Mouse (Mus musculus): Measurements from ENCODE around the gene Vmp1.

Vmp1 gene

DNA sequence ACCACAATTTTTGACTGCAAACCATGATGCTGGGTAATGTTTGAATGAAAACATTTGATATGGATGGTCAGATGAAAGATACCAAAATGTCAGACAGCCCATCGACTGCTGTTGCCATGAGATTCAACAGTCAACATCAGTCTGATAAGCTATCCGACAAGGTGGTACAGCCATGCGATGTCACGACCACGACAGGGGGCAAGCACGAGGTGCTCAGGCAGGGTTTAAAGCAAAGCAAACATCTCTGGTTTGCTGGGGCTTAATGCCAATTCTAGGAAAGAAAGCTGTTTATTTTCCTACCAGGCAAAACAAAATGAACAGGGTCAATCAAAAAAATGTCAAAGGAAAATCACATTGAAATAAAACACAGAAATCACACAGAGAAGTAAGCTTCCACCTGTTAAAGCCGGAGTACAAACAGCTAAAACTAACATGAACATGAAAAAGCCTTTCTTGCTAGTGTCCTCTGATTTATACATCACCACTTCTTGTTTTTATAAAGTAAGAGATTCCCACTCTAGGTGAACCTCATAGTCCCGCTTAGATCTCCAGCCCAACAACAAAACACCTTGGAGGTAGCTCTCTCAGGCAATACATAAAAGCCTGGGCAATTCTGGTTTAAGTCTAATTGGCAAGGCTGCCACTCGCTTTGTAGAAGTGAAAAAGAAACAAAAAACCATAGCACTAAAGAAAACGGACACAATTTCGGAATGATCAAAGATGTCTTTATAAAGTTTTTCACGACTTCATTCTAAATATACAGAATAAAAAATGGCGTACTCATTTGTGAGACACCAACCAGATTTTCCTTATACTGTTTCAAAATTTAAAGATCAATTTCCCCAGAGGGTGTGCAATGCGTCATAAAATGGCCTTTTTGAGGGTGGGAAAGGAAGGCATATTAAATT is 99.4 kb downstream of the Vmp1 start:
- no peak for DNase-seq (ENCODE audit: low spot score)

- DNase-seq (ENCODE audit: low spot score), result no peak
Observed at GRCm38 (mm10) chr11:86583313-86583825, 100.3 kb downstream of the Vmp1 start.

- no peak for DNase-seq (ENCODE audit: low spot score)
Observed at GRCm38 (mm10) chr11:86582543-86583260, 100.9 kb downstream of the Vmp1 start.

DNA sequence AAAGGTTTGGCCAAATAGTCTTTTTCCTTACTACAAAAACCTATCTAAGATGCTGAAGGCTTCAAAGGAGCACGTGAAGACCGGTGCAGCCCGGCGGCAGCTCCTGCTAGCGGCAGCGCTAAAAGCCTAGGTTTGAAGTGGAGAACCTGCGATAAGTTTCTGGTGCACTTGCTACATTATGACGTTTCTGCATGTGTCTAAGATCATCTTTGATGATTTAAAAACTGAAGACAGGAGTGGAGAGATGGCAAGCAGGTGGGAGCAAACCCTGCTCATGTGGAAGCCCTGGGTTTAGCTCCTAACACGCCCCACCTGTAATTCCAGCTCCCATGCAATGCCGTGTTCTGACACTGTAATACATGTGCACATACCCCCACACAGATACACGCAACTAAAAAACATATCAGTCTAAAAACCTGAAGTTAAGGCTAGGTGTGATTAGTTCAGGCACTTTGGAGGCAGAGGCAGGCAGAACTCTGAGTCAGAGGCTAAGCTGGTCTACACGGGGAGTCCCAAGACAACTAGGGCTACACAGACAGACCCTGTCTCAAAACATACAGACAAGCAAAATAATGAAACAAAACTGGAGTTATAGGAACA is 101.6 kb downstream of the Vmp1 start:
- DNase-seq (ENCODE audit: low spot score), result no peak

DNA sequence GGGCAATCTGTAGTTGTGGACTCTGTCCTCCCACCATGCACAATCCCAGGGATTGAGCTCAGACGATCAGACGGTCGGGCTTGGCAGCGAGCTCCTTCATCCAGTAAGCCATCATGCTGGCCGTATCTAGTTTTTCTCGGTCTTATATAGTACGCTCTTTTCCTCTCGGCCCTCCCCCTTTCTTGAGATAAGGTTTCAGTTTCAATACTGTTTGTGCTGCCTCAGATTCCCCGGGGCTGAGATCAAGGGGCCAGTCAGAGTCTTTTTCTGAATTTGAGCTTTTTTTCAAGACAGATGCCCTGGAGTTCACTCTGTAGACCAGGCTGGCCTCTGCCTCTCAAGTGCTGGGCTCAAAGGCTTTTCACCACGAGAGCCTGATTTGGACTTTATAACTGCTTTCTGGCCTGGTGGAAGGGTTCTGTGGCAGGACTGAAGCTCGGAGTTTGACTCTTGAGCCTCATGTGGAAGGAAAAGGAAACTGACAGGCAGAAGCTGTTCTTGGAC is 102.3 kb downstream of the Vmp1 start:
- DNase-seq (ENCODE audit: low spot score), result peak; percentile 63

DNA sequence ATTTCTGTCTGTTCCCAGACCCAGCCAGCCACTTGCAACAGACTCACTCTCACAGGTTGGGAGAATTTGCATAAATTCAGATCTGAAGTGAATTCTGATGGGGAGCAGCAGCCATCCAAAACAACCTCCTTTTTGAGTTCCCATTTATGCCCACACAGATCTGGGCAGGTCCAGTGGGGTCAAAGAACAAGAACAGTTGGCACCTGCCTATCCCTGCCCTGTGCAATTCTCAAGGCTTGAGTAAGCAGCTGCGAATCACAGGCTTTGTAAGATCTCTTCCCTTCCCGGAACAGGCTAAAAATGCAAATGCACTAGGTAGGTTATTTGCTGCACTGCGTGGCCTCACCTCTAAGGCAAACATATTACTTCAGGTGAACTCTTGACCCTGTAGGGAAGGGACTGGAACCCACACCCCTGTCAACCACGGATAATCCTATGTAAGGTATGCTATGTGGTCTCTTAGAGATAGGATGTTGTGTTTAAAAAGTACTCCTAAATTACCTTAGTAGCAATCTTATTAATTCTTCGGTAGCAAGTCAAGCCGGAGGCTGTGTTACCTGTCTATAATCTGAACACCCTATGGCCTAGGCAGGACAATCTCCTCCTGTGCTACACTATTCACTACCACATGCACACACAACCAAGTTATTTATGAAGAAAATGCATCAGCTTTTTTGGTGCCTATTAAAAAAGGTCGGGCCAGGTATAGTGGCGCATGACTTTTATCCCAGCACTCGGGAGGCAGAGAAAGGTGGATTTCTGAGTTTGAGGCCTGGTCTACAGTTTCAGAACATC is 103.1 kb downstream of the Vmp1 start:
- DNase-seq (ENCODE audit: low spot score), result peak; percentile 77

DNA sequence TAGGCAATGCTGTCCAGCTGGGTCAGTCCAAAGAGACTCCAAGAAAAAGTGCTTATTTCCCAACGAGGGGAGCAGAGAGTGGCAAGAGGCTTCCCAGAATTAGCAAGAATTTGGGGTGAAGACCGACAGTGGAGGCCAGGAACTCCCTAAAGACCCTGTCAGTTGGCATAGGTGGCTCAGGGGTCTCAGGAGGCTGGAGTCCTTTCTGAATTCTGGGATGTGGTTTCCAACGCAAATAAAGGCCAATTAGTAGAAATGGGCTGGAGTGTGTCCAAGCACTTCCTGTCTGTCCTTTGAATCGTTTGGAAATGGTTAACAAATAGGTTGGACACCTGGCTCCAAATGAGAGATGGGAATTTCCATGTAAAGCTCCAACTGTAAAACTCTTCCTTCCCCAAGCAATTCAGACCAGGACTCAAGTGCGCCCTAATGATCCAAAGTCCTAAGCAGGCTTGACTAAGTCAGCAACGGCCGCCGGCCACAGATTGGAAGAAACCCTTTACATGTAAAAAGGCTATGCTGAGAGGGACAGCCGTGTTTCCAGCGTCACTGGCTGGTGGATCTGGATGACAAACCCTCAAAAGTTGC is 103.8 kb downstream of the Vmp1 start:
- DNase-seq (ENCODE audit: low spot score), result no peak

DNA sequence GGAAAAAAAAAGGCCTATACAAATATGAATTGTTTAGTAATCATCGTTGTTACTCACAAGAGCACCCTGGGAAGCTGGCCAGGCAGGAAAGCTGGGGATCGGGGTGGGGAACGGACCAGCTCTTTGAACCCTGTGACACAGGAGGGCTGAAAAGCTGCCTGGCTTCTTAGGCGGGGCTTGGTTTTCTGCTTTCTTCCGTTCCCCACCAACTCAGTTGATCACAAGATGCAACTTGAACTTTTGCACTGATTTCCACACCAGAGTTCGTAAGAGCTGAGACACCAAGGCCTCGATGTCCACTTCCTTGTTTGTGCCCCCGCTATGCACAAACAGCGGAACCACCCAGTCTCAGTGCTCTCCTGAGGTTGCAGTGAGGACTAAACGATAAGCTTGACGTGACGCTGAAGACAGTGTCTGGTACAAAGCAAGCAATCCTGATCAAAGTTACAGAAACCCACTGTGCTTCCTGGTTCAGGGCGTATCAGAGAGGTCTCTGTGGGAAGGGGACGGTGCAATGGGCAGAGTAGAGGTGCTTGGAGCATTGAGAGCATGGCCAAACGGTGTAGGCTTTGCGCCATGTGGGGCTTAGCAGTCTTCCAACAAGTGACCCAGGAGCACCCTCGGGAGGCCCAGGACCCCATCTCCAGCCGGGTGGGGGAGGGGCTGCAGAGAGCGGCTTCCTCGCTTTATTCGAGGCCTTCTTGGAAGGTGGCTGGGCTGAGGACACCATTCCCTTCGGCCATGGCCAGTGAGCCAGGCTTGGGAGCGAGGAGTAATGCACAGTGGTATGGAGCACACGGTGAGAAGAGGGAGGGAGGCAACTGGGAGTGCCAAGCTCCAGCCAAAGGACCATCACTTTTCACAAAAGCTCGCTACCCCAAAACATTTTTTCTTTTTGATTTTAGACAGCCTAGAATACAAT is 104.6 kb downstream of the Vmp1 start:
- DNase-seq (ENCODE audit: low spot score), result peak; percentile 72

GRCm38 (mm10) chr11:86578106-86578808 is 105.4 kb downstream of the Vmp1 start:
- DNase-seq (ENCODE audit: low spot score), result no peak

- DNase-seq (ENCODE audit: low spot score), result peak; percentile 49
Observed at GRCm38 (mm10) chr11:86577231-86577630, 106.4 kb downstream of the Vmp1 start.

DNA sequence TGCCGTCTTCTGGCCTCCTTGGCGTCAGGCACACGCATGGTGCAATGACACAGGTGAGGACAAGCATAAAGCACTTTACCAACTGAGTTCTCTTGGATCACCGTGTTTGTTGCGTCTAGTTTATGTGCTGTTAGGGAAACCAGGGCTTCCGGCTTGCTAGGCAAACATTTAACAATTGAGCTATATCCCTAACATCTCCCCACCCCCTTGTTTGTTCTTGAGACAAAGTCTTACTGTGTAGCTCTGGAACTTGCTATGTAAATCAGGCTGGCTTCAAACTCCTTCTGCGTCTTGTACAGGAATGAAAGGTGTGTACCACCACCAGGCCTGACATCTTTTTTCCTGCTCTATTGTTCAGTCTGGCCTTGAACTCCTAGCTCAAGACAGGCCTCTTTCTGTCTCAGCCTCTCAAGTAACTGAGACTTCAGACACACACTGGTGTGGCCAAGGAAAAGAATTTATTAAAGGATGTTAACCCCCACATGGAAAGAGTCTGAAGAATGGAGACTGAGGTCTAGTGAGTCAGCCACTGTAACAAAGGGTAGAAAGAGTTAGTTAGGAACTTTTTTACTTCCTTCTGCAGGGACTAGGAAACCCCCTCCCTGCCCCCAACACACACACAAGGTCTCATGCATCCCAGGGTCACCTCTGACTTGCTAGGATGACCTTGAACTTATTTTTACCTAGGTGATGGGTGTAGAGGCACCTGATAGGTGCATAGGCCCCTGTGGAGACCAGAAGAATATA is 107.8 kb downstream of the Vmp1 start:
- DNase-seq (ENCODE audit: low spot score), result peak; percentile 64

DNA sequence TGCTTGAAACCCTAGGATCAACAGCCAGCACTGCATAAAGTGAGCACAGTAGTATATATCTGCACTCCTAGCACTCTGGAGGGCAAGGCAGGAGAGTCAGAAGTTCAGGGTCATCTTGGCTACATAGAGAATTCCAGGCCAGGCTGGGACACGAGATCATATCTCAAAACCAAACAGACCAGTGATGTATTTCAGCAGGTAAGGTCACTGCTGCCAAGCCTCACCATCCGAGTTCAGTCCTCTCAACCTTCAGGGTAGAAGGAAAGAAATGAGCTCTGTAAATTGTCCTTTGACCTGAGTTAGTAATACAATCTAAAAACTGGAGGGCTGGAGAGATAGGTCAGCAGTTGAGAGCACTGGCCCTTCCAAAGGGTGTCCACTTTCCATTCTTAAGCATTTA is 109.2 kb downstream of the Vmp1 start:
- peak; percentile 49 for DNase-seq (ENCODE audit: low spot score)

- no peak for DNase-seq (ENCODE audit: low spot score)
Observed at GRCm38 (mm10) chr11:86573646-86574231, 109.9 kb downstream of the Vmp1 start.

GRCm38 (mm10) chr11:86572623-86573022 is 111.0 kb downstream of the Vmp1 start:
- DNase-seq (ENCODE audit: low spot score), result no peak

DNA sequence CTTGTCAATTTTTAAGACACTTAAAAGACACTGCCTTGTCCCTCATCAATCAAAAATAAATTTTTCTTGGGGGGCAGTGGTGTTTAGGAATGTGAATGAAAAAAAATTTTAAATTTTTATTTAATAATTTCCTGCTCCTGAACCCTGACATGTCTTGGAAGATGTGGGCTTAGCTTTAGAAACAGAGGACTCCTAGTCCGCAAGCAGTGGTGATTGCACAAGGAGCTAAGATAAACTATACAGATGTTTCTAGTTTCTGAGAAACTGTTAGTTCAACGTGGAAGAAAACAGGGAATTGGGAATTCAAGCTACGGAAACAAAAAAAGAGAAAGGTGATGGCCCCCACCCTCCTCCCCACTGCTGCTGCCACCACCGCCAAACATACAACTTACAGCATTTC is 111.8 kb downstream of the Vmp1 start:
- no peak for DNase-seq (ENCODE audit: low spot score)

DNA sequence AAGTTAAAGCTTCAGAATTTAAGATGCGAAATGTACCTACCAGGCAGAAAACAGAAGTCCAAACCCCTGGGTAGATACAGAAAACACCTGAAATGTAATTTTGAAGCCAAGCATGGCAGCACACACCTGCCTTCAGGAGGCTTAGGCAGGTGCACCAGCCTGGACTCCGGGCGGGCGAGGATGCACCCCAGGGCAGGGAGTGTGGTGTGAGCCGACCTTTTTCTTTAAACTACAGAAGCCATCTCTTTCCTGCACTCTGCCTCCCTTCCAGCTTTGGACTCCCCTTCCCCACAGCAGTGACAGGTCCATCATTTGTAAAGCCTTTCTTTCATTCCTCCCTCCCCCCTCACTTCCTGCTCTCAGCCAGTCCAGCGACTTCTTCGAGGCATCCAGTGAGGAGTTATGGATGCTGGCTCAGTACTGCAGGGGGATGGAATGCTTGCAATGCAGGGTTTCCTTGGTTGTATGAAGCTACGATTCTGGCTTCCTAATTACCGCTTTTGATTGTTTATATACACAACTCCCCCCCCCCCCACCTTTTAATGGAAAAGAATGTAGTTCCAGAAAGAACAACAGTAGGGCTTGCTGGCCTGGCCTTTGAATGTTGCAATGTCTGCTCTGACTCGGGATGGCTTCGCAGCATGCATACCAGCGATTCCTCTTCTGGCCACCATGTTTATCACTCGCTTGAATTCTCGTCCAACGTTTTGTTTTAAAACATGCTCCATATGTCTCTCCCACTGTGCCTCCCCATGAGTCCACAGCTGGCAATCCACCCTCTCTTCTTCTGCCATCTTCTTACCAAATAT is 112.4 kb downstream of the Vmp1 start:
- peak; percentile 53 for DNase-seq (ENCODE audit: low spot score)

GRCm38 (mm10) chr11:86570261-86570746 is 113.3 kb downstream of the Vmp1 start:
- peak; percentile 69 for DNase-seq (ENCODE audit: low spot score)
